Mouse (Mus musculus): ENCODE results near the gene Nat8f1.
"Not testable (repeated sequence)": the region's sequence is repeated elsewhere in the genome, so short reads cannot be mapped to it uniquely, and the experiment has no call there.

The Nat8f1 gene

DNA sequence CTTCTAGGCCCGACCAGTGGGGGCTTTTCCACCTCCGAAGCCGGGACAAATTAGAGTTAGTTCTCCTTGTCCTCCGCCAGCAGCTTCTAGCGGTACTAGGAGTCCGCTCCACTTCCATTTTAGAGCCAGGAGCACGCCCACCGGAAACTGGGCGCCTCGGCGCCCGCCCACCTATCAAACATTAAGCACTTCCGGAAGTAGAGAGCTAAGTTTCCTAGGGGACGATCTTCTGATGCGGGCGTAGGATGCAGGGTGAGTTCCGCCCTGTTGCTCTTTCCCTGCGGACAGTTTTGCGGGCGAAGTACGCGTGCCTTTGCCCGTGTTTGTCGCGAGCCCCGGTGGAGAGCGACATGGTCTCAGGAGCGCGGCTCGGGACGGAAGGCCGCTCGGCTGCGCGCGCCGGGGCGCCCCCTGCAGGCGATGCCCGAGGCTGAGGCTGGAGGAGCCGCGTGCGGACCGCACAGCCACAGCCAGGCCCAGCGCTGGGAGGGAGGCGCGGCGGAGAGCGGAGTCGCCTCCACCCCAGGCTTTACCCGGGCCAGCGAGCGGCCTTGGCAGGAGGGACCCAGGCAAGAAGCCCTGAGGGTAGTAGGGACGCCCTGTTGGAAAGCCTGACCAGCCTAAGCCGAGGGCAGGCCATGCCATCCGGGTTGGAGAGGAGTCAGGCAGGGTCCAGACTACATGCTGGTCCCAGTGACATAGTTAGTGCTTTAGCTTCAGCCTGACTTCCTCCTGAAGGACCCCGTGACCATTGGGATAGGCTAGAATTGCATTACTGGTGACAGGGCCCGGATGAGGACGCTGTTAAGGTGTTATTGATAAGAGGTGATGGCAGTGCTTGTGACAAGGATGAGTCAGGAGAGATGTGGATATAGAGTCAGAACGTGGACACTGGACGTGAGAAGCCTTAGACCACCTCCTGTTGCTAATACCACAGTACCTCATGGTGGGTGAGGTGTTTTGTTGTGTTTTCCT, at the start of gene Nat8f1:
Gene Nat8f1 (minus strand): TSS at position 149 of the 975 bp plus-strand sequence.
- DNase-seq, result peak; percentile 81

DNA sequence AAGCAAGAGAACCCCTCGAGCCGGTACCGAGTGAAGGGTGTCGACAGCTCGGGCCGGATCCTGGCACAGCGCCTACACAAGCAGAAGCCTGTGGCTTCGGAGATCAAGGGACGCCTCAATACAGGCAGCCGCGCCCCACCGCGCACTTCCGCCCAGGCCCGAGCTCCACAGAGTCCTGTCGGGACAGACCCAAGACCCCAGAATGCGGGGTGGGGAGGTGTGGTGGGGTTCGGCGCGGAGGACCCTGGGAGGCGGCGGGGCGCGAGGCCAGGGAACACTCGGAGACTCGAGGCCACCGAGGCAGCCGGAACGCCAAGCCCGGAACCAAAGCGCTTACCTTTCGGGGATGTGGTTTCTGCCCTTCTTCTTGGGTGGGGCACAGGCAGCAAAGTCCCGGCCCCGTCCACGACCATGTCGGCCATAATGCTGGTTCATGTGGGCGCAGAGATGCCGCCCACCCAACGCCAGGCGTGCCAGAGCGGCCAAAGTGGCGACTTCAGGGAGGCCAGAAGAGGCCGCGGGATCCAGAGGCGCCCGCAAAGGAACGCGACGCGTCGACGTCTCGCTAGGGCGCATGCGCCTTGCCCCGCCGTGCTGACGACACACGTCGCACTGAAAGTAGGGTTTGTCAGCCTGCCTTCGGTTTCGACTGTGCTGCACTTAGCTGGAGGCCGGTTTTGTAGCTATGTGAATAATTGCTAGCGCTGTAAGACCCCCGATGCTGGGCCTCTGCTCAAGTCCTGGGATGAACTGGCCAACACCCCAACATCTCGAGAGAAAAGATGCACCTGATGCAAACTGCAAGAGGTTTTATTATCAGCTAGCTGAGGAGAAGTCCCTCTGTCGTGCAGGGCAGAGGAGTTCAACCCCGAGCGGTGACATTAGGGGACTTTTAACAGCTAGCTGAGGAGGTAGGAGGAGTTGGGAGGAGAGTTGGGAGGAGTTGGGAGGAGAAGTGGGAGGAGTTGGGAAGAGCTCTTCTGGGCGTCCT, 45.9 kb upstream of the Nat8f1 start, which contains the start of gene Dusp11:
Gene Dusp11 (minus strand): TSS at position 567 of the 991 bp plus-strand sequence.
- DNase-seq, result peak; percentile 92

DNA sequence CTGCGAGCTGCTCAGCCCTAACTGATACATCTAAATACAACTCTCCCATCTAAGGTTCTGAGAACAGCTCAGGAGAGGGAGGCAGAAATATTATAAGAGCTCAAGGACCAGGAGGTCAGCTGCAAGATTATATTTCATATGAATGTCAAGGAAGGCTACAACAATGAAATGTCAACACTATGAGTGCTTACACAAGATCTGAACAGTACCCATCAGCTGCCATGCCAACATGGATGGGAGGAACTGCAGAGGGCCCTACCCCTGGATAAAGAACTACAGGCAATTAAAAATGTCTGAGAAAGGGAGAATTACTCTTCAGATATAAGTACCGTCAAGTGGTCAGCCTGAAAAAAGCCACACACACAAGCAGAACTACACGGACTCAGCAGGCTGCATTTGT, 42.1 kb upstream of the Nat8f1 start:
- no peak for DNase-seq

DNA sequence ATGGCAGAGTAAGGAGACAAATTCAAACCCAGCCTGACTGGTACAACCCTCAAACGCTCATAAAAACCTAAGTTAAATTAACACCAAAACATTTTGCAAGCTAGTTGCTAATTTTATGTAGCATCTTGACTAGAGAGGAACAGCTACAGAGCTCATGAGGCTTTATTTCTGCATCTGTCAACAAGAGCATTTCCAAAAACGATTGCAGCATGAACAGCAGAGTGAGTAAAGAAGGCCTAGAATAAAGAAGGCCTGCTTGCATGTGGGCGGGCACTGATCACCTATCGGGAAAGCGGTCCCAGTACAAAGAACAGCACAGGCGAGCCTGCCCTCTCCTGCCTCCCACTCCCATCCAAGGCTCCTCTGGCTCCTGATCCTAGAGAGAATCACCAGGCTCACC, 33.1 kb upstream of the Nat8f1 start:
- DNase-seq, result no peak

DNA sequence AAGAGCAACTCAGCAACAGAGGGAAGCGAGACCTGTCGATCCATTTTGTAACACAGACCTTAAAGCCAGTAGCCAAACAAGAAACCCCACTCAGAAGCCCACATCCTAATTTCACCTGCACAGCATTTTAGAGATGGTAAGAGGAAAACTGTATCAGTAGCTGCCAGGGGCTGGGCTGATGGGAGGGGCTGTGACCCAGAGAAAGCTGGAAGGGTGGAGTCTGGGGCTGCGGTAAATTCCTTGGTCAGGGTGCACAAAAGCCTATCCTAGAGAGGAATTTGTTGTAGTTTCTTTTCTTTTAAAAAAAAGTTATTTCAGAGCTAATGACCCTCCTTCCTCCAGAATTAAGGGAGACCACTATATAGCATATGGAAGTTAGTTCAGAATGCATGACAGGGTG, 27.0 kb upstream of the Nat8f1 start:
- DNase-seq, result no peak

DNA sequence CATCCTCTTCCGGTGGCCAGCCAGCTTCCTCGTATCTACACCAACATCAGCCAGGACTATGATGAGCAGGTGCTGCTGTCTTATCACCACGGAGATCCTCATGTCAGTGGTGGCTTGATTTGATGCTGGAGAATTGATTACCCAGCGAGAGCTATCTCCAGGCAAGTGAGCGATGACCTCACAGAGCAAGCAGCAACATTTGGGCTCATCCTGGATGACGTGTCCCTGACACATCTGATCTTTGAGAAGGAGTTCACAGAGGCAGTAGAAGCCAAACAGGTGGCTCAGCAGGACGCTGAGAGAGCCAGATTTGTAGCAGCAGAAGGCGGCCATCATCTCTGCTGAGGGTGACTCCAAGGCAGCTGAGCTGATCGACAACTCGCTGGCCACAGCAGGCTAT, 23.2 kb upstream of the Nat8f1 start:
- no peak for DNase-seq

DNA sequence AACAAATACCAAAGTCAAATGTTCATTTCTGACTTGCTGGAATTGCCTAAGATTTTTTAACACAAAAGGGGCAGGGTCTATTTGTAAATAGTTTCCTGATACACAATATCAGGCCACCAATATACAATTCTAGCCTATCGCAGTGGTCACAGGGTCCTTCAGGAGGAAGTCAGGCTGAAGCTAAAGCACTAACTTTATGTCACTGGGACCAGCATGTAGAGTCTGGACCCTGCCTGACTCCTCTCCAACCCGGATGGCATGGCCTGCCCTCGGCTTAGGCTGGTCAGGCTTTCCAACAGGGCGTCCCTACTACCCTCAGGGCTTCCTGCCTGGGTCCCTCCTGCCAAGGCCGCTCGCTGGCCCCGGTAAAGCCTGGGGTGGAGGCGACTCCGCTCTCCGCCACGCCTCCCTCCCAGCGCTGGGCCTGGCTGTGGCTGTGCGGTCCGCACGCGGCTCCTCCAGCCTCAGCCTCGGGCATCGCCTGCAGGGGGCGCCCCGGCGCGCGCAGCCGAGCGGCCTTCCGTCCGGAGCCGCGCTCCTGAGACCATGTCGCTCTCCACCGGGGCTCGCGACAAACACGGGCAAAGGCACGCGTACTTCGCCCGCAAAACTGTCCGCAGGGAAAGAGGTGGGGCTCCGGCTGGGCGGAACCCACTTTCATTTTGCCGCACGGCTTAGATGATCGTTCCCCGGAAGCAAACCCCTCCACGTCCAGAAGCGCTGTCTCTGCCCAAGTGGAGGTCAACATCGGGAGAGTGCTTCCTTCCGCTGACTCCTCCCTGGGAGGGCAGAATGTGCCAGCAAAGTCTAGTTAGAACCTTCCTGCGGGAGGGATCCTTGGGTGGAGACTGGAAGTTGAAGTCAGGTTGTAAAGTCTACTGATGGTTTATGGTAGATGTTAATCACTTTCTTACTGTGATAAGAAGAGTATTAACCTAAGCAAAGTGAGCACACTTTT, 21.3 kb upstream of the Nat8f1 start:
- peak; percentile 80 for DNase-seq

DNA sequence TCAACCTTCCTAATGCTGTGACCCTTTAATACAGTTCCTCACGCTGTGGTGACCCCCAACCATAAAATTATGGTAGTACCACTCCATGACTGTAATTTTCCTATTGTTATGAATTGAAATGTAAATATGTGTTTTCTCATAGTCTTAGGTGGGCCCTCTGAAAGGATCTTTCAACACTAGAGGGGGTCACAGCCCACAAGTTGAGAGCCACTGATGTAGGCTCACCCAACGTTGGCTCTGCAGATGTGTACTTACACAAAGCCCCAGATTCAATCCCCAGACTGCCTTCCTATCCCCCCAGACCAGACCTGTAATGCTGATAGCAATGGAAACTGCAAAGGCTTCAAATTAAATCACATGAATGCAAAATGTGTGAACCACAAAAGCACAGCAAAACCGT, 20.2 kb upstream of the Nat8f1 start:
- no peak for DNase-seq

DNA sequence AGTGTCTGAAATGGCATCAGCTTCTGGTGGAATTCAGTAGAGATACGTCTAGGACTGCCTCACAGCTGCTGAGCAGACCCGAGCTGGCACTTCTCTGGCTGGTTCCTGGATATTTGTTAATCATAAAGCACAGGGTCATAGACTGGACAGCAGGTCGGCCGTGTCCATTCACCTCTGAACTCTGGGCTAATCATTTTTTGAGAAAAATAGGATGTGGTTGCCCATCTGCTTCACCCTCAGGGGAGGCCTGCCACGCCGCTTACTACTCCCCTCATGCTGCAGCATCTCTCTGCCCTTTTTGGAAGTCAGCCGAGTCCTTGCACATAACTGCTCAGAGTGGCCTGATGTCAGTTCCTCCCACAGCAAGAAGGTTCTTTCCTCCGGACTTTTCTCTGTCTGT, 18.6 kb upstream of the Nat8f1 start:
- DNase-seq, result no peak

DNA sequence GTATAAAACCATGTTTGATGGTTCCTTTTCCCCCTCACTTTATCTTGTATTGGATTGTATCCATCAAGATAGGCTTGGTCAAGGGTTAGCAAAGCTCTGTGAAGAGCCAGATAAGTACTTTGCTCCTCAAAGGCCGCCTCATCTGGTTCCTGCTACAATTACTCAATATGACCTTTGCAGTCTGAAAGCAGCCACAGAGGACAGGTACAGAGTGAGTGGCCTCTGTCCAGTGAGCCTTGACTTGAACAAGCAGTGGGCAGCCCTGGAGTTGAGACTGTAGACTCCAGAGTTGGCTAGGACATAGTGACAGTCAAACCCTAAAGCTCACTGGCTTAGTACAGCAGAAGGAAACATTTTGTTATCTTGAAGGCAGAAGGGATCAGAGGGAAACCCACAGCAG, 13.8 kb upstream of the Nat8f1 start:
- no peak for DNase-seq

DNA sequence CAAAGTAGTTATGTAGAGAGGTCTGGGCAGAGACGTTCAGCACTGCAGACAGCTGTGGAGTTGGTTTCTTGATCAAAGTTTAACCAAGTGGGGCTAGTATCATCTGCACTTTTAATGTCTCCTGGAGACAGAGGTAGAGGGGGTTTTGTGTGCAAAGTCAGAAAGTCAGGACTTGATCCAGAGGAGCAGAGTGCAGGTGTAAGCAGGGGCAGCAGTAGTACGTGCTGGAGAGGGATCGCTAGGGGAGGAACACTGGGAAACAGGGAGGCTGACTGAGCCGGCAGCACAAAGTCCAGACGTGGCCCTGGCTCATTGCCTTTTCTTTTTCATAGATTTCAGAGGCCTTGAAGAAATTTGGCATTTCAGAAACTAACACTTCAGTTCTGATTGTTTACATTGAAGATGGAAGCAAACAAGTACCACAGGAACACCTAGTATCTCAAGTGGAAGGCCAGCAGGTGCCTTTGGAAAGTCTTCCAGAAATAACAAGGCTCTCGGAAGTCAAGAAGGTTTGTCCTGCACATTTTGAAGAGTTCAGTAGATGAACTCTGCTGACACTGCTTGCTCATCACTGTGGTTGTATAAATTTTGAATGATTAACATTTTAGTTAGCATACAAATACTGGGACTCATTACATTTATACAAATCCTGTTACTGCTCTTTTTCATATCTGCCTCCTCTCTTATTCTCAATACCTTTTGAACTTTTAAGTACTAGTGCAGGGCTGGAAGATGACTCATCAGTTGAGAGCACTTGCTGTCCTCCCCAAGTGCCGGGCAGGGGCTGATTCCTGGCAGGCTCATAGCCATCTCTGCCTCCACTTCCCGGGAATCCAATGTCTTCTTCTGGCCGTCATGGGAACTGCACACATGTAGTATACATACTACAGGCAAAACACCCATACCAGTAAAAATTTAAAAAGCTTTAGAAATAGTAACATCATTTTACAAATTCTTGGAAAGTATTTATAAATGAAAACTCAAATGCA, 12.3 kb upstream of the Nat8f1 start:
- no peak for DNase-seq

DNA sequence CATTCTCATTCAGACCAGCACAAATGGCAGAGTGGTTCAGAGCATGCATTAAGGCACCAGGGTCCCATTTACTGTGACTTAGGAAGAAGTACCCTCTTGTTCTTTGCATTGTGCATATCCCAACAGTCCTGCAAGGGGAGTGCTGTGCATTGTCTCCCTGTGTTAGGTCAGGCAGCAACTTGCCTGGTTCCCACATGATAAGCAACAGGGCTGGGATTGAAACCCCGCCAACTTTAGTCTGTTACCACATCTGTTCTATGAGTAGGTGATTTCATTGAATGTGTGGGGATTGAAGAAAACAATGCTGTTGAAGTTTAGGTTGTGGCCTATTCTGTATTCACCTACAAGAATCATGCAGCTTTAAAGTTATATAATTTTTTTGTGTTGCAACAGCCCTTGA, 11.2 kb upstream of the Nat8f1 start:
- no peak for DNase-seq

DNA sequence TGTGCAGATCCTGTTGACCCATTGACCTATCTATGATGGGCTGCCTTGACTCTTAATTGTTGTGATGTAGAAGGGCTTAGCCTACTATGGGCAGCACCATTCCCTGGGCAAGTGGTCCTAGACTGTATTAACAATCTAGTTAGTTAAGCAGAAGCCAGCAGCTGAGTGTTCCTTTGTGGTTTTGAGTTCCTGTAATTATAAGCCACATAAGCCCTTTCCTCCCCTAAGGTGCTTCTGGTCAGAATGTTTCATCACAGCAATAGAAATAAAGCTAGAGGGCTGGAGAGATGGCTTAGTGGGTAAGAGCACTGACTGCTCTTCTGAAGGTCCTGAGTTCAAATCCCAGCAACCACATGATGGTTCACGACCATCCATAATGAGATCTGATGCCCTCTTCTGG, 8.2 kb upstream of the Nat8f1 start:
- DNase-seq, result no peak

DNA sequence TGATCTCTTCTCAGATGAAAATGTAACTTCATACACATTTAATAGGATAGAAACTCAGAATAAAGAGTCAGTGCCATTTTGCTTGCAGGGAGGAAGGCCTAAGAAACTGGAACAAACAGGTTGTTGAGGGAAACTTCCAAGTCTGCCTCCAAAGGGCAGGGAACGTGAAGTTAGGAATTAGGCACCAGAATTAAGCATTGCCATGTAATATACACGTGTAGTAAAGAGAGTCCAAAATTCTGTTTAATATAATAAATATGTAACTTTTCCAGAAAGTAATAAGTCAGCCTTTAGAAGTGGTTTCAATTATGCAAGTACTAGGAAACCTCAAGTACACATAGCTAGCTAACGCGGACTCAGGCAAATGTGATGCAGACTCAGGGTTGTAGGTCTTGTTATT, 3.9 kb upstream of the Nat8f1 start:
- no peak for DNase-seq

DNA sequence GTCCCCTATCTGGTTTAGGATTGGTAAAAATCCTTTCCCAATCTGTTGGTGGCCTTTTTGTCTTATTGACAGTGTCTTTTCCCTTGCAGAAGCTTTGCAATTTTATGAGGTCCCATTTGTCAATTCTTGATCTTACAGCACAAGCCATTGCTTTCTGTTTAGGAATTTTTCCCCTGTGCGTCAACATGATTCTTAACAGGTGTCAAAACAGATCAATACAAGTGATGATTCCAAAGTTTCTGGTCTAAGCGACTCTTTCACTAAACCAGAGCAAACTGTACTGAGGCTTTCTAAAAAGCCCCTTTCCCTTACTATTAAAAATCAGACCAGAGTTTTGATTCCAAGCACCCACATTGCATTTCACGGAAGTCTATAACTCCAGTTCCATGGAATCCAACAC, 2.9 kb upstream of the Nat8f1 start:
- not testable (repeated sequence) for DNase-seq

DNA sequence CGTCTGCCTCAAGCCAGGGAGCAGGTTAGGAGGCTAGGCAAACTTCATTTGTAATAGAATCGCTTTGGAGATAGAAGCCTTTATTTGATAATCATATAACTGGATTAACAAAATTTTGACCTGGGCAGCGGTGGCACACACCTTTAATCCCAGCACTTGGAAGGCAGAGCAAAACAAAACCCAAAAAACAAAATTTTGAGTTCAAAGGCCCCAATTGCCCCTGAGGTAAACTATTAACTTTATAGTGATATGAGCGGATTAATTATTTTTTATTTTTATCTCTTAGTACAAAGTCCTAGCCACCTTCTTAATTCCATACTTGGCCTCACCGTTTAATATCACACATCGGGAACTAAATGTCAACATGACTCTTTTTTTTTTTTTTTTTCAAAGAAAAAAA, 1.1 kb upstream of the Nat8f1 start:
- DNase-seq, result no peak

DNA sequence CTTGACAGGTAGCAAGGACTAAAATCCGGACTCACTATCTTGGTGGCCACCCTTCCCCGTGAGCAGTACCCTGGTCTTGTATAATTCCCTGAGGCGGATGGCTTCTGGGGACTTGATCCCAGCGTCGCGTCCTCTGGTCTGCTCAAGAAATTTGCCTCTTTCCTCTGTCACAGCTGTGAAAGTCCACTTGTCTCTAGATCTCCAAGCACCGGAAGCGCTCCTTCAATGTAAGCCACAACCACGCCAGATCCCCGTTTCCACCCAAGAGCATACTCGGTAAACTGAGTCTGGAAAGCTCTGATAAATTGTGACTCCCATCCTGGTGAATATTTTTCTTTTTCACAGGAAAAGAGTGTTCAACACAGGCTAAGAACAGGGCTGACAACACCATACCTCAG, 347 bp downstream of the Nat8f1 start:
- no peak for DNase-seq

DNA sequence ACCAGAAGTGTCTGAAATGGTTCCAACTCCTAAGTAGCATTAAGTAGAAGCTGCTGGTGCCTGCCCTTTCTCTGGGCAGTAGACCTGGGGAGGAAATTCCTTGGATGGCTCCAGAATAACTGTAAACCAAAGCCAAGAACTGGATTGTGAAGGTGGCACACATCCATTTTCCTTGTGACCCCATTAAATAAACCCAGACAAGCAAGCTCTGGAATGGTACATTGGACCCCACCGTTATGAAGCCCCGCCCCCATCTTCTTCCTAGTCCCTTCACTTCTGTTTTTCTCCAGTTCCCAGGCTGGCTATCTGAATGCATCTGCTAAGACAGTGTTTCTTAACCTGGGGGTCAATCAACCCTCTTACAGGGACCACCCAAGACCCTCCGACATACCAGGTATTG, 3.9 kb downstream of the Nat8f1 start, which contains the start of gene Tprkb:
Gene Tprkb (plus strand): TSS at position 279 of the 400 bp plus-strand sequence.
- DNase-seq, result no peak

DNA sequence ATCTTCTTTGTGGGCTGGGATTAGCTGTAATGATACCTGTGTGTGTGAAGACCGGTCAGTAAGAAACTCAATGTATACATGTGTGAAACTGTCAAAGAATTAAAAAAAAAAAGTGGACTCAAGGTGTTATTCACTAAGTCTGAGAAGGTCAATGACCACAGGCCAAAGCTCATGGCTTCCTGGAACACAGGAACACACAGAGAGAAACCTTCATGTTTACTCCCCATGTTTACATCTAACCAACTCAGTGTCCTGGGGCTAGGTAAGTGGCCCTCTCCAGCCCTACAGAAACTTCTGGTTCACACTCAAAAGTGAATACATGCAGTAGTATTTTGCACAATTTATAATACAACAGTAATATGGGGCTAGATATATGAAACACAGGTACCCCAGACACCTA, 5.8 kb downstream of the Nat8f1 start:
- DNase-seq, result no peak

DNA sequence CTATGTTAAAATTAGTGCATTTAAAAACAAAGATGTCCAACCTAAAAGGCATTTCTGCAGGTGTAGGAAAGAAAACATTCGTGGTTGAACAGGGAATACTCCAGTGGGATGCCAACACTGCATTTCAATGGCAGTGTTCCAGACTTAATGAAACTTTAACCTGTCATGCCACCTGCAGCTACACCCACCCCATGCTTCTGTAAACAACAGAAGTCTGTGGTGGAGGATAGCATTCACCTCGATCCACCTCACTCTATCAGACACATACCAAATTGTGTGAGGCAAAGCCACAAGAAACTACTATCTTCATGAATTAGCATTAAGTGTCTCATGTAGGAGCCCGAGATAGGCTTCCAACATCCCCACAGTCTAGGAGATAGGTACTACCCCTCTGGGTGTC, 7.1 kb downstream of the Nat8f1 start:
- no peak for DNase-seq

DNA sequence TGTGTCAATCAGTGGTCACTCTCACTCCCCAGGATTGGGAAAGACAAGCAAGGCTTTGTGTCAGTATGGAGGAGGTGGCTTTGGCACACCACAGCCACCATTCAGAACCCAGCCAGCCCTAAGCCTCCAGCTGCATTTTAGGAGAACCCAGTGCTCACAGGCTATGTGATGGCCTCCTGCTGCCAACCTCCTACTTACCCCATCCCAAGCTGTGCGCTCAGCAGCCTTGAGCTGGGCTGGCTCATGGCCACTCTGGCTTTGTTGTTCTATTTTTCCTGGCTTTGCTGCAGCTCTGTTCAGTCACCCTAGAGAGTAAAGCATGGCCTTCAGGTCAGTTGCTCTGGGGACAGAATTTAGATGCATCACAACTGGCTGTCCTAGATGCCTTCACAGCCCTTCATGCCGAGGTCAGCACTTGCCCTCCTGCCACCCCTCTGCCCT, 8.6 kb downstream of the Nat8f1 start:
- peak; percentile 16 for DNase-seq
